Mouse (Mus musculus) C2C12 (cell line): Measurements from ENCODE around the gene Paxbp1. TPM values are rescaled to one million over a fixed set of nuclear protein-coding genes. Genes with fewer than 3 reads are reported as not detected.

ENCODE experiments used
- H3K27me3 ChIP-seq: one replicate; pipeline ENCODE4 v1.6.1; 2011; ENCODE audit not compliant: control insufficient read depth, insufficient read depth, insufficient read length
- H3K36me3 ChIP-seq: one replicate; pipeline ENCODE4 v1.6.1; 2011; ENCODE audit not compliant: control insufficient read depth, insufficient read depth
- H3K4me3 ChIP-seq: one replicate; pipeline ENCODE4 v1.5.1; 2011; ENCODE audit warnings: mild to moderate bottlenecking, control low read depth; ENCODE audit not compliant: poor library complexity, insufficient read depth, severe bottlenecking
- H3K79me2 ChIP-seq: one replicate; pipeline ENCODE4 v1.6.1; 2011; ENCODE audit not compliant: control insufficient read depth, insufficient read depth
- H3K79me3 ChIP-seq: one replicate; pipeline ENCODE4 v1.6.1; 2011; ENCODE audit warnings: low read depth, control low read depth
- H3ac ChIP-seq: one replicate; pipeline ENCODE3; 2011; ENCODE audit warnings: low read depth; ENCODE audit not compliant: control insufficient read depth, insufficient read length
- CEBPB ChIP-seq: IDR thresholded peaks from one replicate; pipeline ENCODE4 v1.6.1; 2011; ENCODE audit warnings: low read depth, mild to moderate bottlenecking, control low read depth, moderate library complexity
- CTCF ChIP-seq: IDR thresholded peaks from one replicate; pipeline ENCODE4 v1.5.1; 2011; ENCODE audit not compliant: control insufficient read depth, insufficient read depth, insufficient read length
- FOSL1 ChIP-seq: IDR thresholded peaks from one replicate; pipeline ENCODE4 v1.8.0; 2011; ENCODE audit warnings: mild to moderate bottlenecking, low read length; ENCODE audit not compliant: poor library complexity, insufficient read depth, severe bottlenecking
- MAX ChIP-seq: IDR thresholded peaks from one replicate; pipeline ENCODE4 v1.6.1; 2011; ENCODE audit warnings: mild to moderate bottlenecking, control low read depth
- MYOD1 ChIP-seq: IDR thresholded peaks from one replicate; pipeline ENCODE4 v1.6.1; 2011; ENCODE audit warnings: low read depth; ENCODE audit not compliant: control insufficient read depth, insufficient read length
- MYOG ChIP-seq: IDR thresholded peaks from one replicate; pipeline ENCODE4 v1.6.1; 2011; ENCODE audit not compliant: control insufficient read depth, insufficient read length; ENCODE audit errors: extremely low read depth
- USF1 ChIP-seq: IDR thresholded peaks from one replicate; pipeline ENCODE4 v1.6.1; 2011; ENCODE audit warnings: low read depth, mild to moderate bottlenecking, control low read depth, moderate library complexity
- polyA plus RNA-seq: library from polyadenylated mRNA; unstranded; fragments of >200 nt; fragmentation: generic; extraction: Trizol; gene quantifications from one replicate; pipeline ENCODE4 v1.2.1, GENCODE M21; 2012; ENCODE audit warnings: missing spikeins

Paxbp1 gene
- polyA plus RNA-seq, 1 experiment, result 6.1 TPM

- Histone ChIP-seq H3K79me2 (peaks cover 15% of the 10 kb centered on the region), H3K4me3 (peak overlapping the region; percentile 85), H3K36me3 (peaks cover 19% of the 10 kb centered on the region), H3ac (peak overlapping the region; percentile 99), H3K27me3 (no peaks in the 10 kb centered on the region), H3K79me3 (peaks cover 3% of the 10 kb centered on the region)
- TF ChIP-seq USF1, result no peak
- TF ChIP-seq MYOG, result no peak
- TF ChIP-seq CEBPB, result no peak
- no peak for TF ChIP-seq MYOD1
- TF ChIP-seq MAX, result no peak
- no peak for TF ChIP-seq CTCF
- TF ChIP-seq FOSL1, result no peak
These were observed 34.3 kb downstream of the Paxbp1 start for GRCm38 (mm10) chr16:91009942-91010529.

- no peaks in the 10 kb centered on the region for H3K36me3 ChIP-seq
- no peak overlapping the region for H3ac ChIP-seq
- TF ChIP-seq CEBPB (no peak), MYOD1 (no peak), MYOG (no peak), CTCF (no peak), MAX (no peak), FOSL1 (no peak), USF1 (no peak)
- no peak overlapping the region for H3K4me3 ChIP-seq
- peaks cover 3% of the 10 kb centered on the region for H3K79me3 ChIP-seq
- peaks cover 8% of the 10 kb centered on the region for H3K79me2 ChIP-seq
- no peaks in the 10 kb centered on the region for H3K27me3 ChIP-seq
These were observed 39.3 kb downstream of the Paxbp1 start for GRCm38 (mm10) chr16:91004915-91005538.

DNA sequence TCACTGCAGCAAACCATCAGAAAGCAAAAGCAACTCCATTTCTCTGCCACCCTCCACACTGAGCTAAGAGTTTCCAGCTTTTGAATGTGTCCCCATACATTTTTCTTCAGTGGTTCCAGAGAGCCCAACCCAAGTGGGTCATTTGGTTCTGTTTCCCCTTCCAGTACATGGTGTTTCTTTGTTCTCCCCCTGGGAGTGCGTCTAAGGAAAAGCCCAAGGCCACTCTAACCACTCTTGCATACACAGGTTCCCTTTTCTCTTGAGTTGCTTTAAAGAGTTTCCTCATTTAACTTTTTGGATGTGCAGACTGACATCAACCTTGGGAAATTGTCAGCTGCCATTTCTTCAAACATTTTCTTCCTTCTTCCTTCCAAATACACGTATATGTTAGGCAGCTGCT is 43.2 kb downstream of the Paxbp1 start:
- Histone ChIP-seq H3K79me3 (no peaks in the 10 kb centered on the region), H3K4me3 (no peak overlapping the region), H3K36me3 (no peaks in the 10 kb centered on the region), H3ac (no peak overlapping the region), H3K79me2 (no peaks in the 10 kb centered on the region), H3K27me3 (no peaks in the 10 kb centered on the region)
- no peak for TF ChIP-seq USF1
- TF ChIP-seq MAX, result no peak
- no peak for TF ChIP-seq MYOD1
- no peak for TF ChIP-seq CTCF
- no peak for TF ChIP-seq CEBPB
- TF ChIP-seq FOSL1, result no peak
- no peak for TF ChIP-seq MYOG

- no peaks in the 10 kb centered on the region for H3K36me3 ChIP-seq
These were observed 44.5 kb downstream of the Paxbp1 start for GRCm38 (mm10) chr16:90999827-91000226.

GRCm38 (mm10) chr16:90997822-90998221 is 46.5 kb downstream of the Paxbp1 start:
- H3K36me3 ChIP-seq, result no peaks in the 10 kb centered on the region
- H3ac ChIP-seq, result no peak overlapping the region
- TF ChIP-seq CEBPB, result no peak
- no peak for TF ChIP-seq MAX
- no peak for TF ChIP-seq MYOD1
- no peak for TF ChIP-seq USF1
- TF ChIP-seq MYOG, result no peak
- no peak for TF ChIP-seq CTCF
- TF ChIP-seq FOSL1, result no peak
- H3K79me2 ChIP-seq, result no peaks in the 10 kb centered on the region
- H3K79me3 ChIP-seq, result peaks cover 3% of the 10 kb centered on the region
- no peaks in the 10 kb centered on the region for H3K27me3 ChIP-seq
- no peak overlapping the region for H3K4me3 ChIP-seq

More at GRCm38 (mm10) chr16:90999827-91000226, 44.5 kb downstream of the Paxbp1 start:
- Histone ChIP-seq H3ac (no peak overlapping the region), H3K27me3 (no peaks in the 10 kb centered on the region), H3K79me2 (no peaks in the 10 kb centered on the region), H3K79me3 (peaks cover 3% of the 10 kb centered on the region), H3K4me3 (no peak overlapping the region)
- TF ChIP-seq MAX (no peak), CTCF (no peak), MYOG (no peak), MYOD1 (no peak), FOSL1 (no peak), USF1 (no peak), CEBPB (no peak)
